ENCODE assay signal across 18 mouse cellular contexts in the genomic region with DNA sequence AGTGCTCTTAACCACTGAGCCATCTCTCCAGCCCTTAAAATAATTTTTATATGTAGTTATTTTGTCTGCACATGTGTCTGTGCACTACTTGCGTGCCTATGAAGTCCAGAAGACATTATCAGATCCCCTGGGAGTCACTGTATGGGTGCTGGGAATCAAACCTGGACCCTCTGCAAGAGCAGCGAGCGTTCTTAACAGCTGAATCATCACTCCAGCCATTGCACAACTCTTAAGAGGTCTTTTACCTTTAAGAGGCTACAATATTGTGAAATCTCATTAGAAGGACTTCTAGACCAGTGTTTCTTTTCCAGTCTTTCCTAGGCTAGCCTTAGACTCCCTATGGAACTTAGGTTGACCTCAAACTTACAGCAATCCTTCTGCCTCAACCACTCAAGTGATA.
"Had no signal": no experiment of that assay in that cellular context is flagged by ENCODE, and none has a peak within 500 bp of the region (broad histone marks: within the 10 kb centered on the region; RNA-seq: fewer than 3 reads in every experiment).

No protein-coding gene starts in this region.

- H3K27ac ChIP-seq: kidney, embryonic 15.5 days; left cerebral cortex, adult 2 months; limb, embryonic 12.5 days; liver, embryonic 15.5 days; midbrain, embryonic 10.5 days; neural tube, embryonic 13.5 days; stomach, embryonic 15.5 days had no signal

- H3K9me3 ChIP-seq: kidney, embryonic 15.5 days; limb, embryonic 12.5 days; liver, embryonic 15.5 days; midbrain, embryonic 10.5 days; neural tube, embryonic 13.5 days; stomach, embryonic 15.5 days had no signal

- H3K27me3 ChIP-seq: kidney, embryonic 15.5 days; limb, embryonic 12.5 days; liver, embryonic 15.5 days; neural tube, embryonic 13.5 days; stomach, embryonic 15.5 days had no signal

- DNase-seq: kidney, adult 2 months; kidney, postnatal 14 days; liver; midbrain, embryonic 14.5 days; retina, postnatal 1 day; right cerebral cortex, postnatal 4 days; spleen, adult 18-20 months; thymus, adult 2 months; thymus, postnatal 25 days had no signal

- H3K4me2 ChIP-seq: kidney, embryonic 15.5 days; limb, embryonic 12.5 days; liver, embryonic 15.5 days; lung, embryonic 14.5 days; neural tube, embryonic 13.5 days; stomach, embryonic 15.5 days had no signal

- H3K4me3 ChIP-seq: kidney, embryonic 15.5 days; left cerebral cortex, adult 2 months; limb, embryonic 12.5 days; liver, embryonic 15.5 days; midbrain, embryonic 10.5 days; neural tube, embryonic 13.5 days; stomach, embryonic 15.5 days had no signal

- H3K36me3 ChIP-seq: kidney, embryonic 15.5 days; limb, embryonic 12.5 days; midbrain, embryonic 10.5 days; neural tube, embryonic 13.5 days; stomach, embryonic 15.5 days had no signal

- ATAC-seq: intestine, embryonic 16.5 days had no signal

- H3K4me1 ChIP-seq: midbrain, embryonic 10.5 days; stomach, embryonic 15.5 days had no signal

- H3K9ac ChIP-seq: kidney, embryonic 15.5 days; limb, embryonic 12.5 days; liver, embryonic 15.5 days; lung, embryonic 14.5 days; neural tube, embryonic 13.5 days; stomach, embryonic 15.5 days had no signal
